Mouse (Mus musculus) kidney, adult 18-20 months (tissue): Measurements from ENCODE around the gene BC055324.
"Not testable (repeated sequence)": the region's sequence is repeated elsewhere in the genome, so short reads cannot be mapped to it uniquely, and the experiment has no call there.

Experiments used
- DNase-seq: peaks from one replicate; pipeline ENCODE4 v3.0.0; 2021

Gene BC055324

DNA sequence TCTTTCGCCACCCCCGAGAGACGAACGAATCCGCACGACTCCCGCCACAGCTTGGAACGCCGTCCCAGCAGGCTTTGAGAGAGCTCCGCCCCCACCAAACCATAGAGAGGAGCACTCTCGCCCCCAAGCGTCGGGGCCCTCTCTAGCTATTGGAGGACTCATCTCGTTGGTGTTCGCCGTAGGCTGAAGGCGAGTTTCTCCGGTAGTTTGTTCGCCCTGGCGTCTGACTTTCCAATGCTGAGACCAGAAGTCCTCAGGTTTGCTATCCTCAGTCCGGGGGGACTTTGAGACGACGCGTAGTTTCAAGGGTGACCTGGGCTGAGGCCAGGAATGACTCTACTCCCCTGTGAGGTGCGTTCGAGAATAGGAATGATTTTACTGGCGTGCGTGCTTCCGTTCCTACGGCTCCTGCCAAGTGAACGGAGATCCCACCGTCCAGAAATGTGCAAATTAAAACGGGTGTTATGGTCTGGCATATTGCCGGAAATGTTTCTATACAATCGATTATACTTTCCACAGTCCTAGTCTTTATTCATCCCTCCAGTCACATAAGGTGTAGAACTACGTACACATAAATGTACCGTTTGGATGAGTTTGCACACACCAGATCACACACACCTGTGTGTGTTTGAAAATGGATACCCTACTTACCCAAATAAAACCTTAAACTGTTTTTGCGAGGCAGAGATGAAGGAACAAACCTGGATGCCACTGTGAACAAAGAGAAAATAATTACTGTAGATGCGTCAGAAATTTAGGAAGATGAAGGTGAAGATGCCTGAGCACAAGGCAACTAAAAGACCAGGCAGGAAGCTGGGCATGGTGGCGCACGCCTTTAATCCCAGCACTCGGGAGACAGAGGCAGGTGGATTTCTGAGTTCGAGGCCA lies at the start of gene BC055324, which contains the start of gene Mettl18:
Gene BC055324 (minus strand): TSS at position 76 of the 888 bp plus-strand sequence.
Gene Mettl18 (plus strand): TSS at position 169 of the 888 bp plus-strand sequence.
- peak; percentile 90 for DNase-seq

DNA sequence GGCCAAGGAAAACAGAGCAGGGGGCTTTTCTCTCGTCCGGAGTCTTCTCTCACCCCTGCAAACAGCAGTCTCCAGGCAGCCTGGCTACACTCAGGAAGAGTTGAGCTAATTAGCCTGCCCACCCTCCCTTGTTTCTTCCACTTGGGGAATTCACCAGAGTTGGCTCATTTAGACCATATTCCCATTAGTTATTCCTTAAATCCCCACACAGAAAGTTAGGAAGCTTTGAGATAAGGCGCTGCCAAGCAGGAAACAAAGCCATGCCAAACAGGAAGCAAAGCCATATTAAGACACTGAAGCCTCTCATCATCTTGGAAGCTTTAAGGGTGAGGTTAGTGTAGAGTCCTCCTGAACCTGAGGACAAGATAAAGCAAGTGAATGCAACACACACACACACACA lies 49.0 kb upstream of the BC055324 start:
- DNase-seq: peak; percentile 45

DNA sequence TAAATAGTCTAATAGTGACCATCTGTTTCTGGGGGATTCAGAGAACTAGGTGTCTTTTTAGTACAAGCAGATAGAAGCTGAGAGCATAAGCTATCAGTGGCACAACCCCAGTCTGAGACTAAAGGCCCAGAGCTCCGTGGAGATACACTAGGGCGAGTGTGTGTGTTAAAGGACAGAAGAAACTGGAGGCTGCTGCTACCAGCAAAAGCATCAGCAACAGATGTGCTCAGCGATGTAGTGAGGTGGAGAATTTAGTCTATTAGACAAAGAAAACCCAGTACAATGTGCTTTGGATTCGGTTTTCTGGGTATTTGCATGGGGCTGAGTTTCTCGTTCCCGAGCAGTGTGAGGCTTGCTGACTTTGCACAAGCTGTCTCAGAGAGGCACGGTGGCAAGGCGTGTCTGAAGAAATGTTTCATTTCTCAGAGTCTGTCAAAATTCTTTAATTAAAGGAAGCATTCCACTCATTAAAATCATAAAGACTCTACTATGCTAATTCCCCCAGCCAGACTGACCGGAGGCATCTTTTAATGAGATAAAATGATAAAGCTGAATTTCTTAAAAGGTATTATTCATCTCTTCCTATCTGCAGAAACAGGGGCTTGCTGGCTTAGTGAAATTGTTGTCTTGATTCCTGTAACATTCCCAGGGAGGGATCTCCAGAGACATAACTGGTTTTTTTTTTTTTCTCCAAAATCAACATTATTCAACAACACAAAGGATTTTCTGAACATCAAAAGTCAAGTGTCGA lies 46.0 kb upstream of the BC055324 start:
- DNase-seq: no peak

DNA sequence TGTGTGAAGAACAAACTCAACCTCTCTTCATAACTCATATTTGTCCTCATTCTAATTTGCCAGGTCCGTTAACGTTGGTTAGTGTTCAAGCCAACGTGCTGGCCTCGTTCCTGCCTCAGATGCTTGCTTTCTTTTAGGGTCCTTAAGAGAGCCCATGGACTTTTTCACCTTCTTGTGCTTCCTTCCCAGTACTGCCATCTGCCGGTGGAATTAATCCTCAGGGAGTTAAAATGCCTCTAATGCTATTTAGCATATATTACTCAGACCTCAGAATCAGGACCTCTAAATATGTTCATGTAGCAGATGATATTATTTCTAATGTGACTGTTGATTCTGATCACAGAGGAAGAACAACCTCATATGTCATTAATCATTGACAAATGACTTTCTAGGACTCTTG lies 32.8 kb upstream of the BC055324 start:
- DNase-seq: peak; percentile 21

DNA sequence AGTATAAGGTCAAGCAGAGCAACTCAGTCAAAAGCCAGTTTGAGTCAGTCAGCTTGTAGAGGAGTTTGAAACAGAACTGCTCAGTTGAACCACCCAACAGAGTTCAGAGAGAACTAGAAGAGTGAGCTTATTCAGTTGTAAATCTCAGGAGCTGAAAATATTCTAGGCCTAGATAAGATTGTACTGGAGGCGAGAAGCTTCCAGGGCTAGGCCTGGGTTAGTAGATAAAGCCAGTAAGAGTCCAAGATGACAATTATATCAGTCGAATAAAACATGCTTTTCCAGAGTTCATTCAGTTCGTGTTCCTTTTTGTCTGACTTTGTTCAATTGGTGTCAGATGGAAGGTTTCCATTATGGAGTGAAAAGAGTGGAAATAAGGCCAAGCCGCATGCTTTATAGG lies 31.1 kb upstream of the BC055324 start:
- DNase-seq: no peak

DNA sequence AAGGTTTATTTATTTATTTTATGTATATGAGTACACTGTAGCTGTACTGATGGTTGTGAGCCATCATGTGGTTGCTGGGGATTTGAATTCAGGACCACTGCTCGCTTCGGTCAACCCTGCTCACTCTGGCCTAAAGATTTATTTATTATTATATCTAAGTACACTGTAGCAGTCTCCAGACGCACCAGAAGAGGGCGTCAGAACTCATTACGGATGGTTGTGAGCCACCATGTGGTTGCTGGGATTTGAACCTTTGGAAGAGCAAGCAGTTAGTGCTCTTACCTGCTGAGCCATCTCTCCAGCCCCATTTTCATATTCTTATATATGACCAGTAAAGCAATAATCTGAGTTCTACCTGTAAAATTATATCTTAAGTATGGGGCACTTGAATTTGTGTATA lies 27.5 kb upstream of the BC055324 start:
- DNase-seq: not testable (repeated sequence)

DNA sequence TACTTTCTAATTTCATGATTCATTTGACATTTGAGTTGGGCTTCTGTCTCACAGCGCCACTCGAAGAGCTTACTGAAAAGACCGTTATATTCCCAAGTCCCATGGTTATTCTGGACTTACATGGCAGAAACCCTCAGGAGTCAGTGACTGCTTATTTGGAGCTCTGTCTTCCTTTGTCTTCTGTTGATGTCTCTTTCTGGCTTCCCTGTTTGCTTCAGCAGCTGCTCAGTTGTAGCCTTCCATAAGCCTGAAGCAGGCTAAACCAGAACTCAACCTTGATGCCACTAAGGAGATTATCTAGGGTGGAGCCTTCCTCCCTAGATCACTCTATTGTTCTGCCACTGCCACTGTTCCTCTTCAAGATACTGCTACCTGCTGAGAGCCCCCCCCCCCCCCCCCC lies 26.1 kb upstream of the BC055324 start:
- not testable (repeated sequence) for DNase-seq

DNA sequence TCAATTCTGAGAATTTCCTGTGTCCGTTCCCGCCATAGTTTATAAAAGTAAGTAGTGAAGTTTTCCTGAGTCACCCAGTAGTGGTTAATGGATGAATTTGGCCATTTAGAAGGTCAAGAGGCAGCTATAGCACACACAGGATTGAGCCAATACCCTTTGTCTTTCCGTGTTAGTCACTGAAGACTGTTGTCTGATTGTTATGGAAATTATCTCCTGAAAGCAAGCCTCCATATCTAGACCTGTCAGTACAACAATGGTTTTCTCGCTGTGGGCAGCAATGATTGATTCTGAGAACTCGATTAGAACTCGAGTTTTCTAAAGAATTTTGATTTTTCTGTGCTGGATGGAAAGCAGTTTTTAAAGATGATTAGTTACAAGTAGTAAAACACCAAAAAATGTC lies 25.2 kb upstream of the BC055324 start:
- DNase-seq: no peak

DNA sequence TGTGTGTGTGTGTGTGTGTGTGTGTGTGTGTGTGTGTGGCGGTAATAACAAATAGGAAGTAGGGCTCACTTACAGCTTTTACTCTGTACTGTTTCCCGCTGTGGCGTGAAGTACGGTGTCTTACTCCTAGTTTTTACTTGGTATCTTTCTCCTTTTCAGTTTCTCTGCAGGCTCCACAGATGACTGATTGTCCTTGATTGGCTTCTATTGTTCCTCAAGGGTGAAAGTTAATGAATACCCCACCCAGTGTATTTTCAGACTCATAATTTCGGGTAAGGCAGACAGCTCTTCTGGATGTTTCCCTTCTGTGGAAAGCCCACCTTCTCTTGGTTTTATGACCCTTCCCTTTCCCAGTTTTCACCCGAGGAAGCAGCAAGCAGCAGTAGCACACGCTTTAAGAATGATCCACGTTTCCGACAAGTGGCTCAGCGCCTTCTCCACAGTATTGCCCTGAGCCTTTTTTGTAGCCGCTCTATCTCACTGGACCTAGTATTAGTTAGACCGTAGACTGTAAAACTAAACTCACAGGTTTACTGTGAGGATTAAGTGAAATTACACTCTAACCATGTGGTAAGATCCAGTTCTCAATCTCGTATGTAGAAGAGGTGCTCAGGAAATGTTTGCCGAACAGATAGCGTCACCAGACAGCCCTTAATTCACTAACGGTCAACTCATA lies 23.8 kb upstream of the BC055324 start:
- DNase-seq: peak; percentile 3

DNA sequence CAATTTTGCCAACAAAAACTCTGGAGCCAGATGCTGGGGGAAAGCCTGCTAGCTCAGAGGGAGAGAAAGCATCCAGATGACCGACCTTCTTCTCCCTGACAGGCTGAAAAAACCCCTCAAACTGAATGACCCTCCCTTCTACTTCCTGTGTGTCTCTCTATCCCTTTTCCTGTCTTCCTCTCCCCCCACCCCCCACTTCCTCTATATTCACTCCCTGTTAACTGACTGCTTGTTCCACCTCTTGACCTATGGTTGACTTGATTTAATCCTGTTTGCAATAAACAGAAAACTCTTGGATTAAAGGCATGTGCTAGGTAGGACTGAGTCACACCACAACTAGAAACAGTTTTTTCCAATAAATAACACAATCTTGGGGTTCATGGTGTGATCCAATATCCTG lies 20.0 kb upstream of the BC055324 start:
- no peak for DNase-seq

DNA sequence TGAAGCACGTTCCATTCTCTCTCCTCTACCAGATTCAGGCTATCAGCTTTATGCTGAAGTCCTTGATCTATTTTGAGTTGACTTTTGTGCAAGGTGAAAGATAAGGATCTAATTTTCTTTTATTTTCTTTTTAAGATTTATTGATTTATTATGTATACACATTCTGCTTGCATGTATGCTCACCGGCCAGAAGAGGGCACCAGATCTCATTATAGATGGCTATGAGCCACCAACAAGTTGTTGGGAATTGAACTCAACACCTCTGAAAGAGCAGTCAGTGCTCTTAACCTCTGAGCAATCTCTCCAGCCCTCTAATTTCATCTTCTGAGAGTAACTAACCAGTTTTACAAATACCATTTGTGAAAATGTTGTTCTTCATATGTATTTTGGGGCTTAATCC lies 14.6 kb upstream of the BC055324 start:
- no peak for DNase-seq

DNA sequence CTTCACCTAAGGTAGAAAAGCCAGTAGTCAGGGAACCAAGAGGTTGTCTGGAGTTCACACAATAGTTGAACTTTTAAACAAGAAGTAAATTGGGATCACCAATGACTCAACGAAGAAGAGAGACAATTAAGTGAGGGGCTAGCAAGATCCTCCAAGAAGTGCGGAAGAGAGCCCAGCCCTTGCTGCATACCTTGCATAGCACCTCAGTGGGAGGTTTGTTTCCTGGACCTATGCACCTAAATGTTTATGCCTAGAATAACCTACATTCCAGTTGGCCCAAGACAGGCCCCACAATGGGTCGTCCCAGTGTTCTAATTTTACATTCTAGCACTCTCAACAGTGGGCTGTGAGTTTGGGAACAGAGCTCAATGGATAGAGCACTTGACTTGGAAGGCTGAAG lies 9.7 kb upstream of the BC055324 start:
- no peak for DNase-seq

DNA sequence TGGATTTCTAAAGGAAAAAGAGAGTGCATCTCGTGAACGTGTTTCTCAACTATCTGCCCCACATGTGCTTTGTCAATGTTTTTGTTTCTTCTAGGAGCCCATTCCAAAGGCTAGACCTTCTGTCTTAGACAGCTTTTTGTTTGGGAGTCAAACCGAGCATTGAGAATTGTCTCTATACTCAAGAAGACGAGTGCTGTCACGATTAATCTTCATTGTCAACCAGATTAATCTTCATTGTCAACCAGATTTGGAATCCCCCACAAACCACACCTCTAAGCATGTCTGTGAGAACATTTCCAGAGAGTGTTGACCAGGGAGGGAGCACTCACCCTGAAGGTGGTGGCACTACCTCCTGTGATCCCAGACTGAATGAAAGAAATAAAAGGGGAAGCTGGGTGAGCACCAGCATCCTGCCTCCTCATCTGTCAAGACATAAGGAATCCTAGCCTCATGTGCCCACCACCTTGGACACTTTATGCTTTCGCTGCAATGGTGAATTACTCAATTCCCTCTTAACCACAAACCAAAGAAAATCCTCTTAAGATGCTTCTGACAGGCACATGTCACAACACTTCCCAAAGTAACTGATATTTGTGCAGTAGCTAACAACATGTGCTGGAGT lies 7.3 kb upstream of the BC055324 start:
- DNase-seq: no peak

DNA sequence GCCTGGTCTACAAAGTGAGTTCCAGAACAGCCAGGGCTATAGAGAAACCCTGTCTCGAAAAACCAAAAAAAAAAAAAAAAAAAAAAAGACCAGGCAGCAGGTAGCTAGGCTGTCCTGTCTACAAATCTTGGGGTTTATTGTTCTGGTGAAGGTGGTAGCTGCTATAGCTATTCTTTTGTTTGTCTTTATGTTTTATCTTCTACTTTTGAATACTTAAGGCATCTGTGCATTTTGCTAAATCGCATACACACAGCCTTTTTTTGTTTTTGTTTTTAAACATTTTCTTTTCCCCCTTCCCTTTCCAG lies 965 bp upstream of the BC055324 start:
- DNase-seq: no peak

DNA sequence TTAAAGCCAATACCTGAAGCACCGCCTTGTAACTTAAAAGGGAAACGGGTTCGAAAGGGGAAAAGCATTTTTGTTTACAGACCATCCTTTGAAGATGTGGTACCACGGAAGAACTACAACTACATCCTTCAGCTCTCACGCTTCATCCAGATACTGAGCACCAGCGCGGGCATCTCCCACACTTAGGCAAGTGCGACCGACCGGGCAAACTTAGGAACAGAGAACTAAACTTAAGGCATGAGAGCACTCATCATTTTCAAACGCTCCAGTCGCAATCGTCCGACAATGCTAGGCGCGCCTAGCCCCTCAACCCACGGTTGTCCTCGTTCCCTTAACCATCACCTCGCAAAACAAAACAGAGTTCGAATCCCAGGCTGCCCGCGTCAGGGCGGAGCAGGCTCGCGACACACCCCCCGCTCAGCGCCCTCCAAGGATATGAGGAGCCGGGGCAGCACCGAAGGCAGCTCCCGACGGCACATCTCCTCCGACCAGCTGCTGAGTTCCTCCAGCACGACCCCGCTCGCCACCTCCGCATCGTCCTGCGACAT lies 349 bp downstream of the BC055324 start:
- no peak for DNase-seq

DNA sequence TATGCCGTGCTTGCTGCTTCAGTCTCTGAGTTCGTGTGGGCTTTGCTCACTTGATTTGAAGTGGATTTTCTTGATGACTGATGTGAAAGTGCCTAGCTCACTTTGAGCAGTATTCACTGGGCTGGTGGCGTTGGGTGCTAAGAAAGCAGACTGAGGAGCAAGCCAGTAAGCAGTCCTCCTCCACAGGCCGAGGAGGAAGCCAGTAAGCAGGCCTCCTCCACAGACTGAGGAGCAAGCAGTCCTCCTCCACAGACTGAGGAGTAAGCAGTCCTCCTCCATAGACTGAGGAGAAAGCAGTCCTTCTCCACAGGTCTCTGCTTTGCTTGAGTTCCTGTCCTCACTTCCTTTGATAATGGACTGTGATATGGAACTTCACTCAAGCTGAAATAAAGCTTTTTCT lies 2.2 kb downstream of the BC055324 start:
- no peak for DNase-seq

DNA sequence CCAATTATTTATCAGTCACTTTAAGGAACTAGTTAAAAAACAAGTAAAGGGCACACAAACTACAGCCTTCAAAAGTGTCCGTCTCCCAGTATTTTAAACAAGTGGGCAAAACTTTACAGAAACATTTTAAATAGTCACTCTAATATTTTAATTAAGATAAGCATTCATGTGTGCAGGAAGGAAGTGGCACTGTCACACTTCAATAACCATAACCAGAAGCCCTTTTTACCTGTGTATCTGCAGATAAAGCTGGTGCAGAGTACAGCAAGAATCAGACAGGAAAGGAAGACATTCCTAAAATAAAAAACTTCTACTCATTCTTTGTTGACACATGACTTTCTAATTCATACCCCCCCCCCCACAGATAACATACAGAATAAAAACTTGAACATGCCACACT lies 18.1 kb downstream of the BC055324 start:
- no peak for DNase-seq

DNA sequence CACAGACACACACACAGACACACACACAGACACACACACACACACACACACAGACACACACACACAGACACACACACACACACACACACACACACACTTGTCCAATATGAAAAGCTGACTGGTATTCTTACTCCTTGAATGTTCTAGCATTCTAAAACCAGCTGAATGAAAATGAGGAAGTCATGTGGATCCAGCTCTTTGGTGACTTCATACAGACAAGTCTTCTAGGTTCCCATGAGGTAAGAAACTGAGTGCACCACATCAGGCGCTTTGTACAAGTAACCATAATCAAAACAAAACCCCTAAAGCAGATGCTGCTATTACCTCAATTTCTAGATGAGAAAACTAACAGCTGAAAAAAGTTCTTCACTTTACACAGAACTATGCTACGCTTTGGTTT lies 19.5 kb downstream of the BC055324 start:
- no peak for DNase-seq

DNA sequence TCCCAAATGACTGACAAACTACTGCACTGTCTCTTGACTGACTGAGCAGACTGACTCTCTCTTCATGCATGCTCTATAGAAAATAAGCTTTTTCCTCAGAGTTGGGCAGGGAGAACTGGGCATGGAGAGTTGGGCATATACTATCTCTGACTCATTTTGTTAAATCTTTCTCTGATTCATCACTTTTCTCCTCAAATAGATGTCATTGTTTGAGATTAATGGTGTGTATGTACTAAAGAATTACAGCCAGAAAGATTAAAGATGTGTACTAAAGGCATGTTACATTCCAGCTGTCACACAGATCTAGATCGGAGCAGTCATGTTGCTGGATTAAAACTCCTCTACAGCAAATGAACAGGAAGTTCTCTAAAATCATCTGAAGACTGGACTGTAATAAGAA lies 20.1 kb downstream of the BC055324 start:
- no peak for DNase-seq

DNA sequence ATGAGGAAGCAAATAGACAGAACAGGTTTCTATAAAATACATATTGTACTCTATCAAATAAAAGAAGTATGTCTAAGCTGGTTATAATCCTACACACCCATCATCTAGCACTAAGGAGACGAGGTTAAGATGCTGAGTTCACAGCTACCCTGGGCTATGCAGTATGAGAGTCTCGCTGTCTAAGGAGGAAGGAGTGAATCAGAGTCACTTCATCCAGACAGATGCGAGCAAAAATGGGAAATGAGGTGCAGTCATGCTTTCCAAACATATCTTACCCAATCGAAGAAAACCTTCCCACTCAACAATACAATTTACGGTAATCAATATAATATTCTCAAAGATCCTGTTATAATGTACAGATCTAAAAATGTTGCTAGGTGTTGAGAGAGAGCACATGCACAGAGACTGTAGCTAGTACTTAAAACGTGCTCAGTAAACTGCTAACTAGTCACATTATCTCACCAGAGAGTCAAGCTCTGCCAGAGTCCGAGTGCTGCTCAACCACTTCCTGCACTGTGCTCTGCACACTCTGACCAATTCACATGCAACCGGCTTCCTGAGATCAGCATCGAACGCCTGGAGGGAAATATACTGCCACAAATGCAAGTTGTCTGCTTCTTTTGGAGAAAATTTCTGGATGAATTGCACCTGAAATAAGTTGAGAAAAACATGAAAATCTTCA lies 30.4 kb downstream of the BC055324 start:
- no peak for DNase-seq

DNA sequence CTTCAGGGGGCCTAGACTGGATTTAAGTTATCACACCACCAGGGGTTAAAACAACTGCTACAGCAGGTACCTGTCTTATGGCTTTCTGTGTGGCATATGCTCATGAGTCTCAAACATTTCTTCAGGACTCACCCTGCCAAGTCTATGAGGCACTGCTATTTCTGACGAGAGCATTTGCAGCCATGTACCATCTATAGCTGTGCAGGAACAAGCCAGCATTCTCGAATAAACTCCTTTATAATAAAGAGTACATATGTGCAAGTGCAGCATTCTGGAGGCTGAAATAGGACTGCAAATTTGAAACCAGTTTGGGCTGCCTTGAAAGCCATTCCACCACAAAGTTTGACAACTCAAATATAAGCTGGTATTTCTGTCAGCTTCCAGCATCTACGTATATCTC lies 36.6 kb downstream of the BC055324 start:
- DNase-seq: no peak

DNA sequence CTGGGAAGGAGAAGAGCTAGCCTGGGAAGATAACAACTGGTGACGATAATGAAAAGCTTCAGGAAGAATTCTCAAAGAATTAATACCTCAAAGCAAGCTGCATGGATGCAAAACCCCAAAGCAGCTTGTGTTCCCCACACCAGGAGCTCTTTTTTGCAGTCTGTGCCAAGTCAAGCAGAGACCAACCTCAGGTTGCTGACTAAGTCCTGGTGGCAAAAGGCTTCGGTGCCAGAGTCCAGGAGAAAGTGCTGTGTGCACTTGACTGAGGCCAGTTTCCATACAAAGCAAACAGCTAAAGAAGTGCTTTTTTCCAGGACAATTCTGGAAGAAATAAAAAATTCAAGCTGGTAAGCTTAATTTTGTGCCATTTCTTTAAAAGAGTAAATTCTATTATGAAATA lies 41.2 kb downstream of the BC055324 start:
- peak; percentile 22 for DNase-seq
